Mouse (Mus musculus): ENCODE measurements around the gene Cebpe. TPM values are rescaled to one million over a fixed set of nuclear protein-coding genes. Genes with fewer than 3 reads are reported as not detected.

Cebpe gene
- polyA plus RNA-seq, 1 experiment from 2014 or later, result not detected

DNA sequence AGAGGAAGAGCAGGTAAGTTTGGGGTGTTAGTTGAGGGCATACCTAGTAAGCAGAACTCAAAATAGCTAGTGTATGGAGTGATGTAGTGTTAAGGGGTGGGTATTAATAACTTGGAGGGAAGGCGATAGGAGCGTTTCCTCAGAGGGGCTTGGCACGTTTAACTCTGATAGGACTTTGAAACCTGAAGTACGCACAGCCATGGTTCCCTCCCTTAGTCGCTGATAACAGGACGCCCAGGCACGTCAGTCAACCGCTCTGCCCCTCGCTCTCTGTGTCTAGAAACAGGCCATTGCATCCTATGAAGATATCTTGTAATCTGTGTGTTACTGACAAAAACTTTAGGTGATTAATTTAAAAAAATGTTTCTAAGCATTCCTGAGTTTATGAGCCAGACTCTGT, 34.1 kb upstream of the Cebpe start:
- Histone ChIP-seq H3K27ac (ENCODE audit: low read depth, low read length) (no peak overlapping the region), H3K36me3 (ENCODE audit: control insufficient read depth, insufficient read depth, low read length) (no peaks in the 10 kb centered on the region), H3K4me1 (replicated peaks; ENCODE audit: control insufficient read depth, insufficient read depth, low read length) (no peaks in the 10 kb centered on the region), H3K27me3 (ENCODE audit: control insufficient read depth, insufficient read depth, low read length) (no peaks in the 10 kb centered on the region), H3K4me2 (replicated peaks; ENCODE audit: low read depth, low read length) (no peak overlapping the region), H3K9ac (ENCODE audit: low read depth, low read length) (no peak overlapping the region), H3K9me3 (ENCODE audit: control insufficient read depth, low read length) (no peaks in the 10 kb centered on the region), H3K4me3 (ENCODE audit: low read depth, low read length) (no peak overlapping the region)
- ATAC-seq (ENCODE audit: low FRiP score), result no peak
- DNase-seq (ENCODE audit: low spot score), result no peak
- WGBS, result 94% methylated on average over 9 of the region's 9 CpGs

DNA sequence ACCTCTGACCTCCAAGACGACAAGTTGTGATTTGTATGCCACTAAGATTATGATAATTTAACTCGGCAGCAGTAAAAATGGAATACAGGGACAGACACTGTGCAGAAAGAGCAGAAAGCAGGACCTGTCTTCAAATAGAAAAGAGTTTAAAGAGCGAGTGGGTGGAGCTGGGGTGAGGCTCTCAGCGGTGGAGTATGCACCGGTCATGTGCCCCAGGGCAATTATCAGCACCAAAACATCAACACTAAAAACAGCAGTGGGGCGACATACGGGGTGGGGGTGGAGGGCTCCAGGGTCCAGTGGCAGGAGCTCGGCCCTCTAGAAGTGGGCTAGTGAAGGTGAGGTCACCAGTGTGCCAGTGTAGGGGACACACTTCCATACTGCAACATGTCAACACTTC, 32.5 kb upstream of the Cebpe start:
- 65% methylated on average over 8 of the region's 8 CpGs for WGBS
- Histone ChIP-seq H3K4me3 (ENCODE audit: low read depth, low read length) (no peak overlapping the region), H3K36me3 (ENCODE audit: control insufficient read depth, insufficient read depth, low read length) (no peaks in the 10 kb centered on the region), H3K27me3 (ENCODE audit: control insufficient read depth, insufficient read depth, low read length) (no peaks in the 10 kb centered on the region), H3K9me3 (ENCODE audit: control insufficient read depth, low read length) (no peaks in the 10 kb centered on the region), H3K9ac (ENCODE audit: low read depth, low read length) (no peak overlapping the region), H3K4me2 (replicated peaks; ENCODE audit: low read depth, low read length) (no peak overlapping the region), H3K4me1 (replicated peaks; ENCODE audit: control insufficient read depth, insufficient read depth, low read length) (no peaks in the 10 kb centered on the region), H3K27ac (ENCODE audit: low read depth, low read length) (no peak overlapping the region)
- DNase-seq (ENCODE audit: low spot score) (no peak), ATAC-seq (ENCODE audit: low FRiP score) (no peak)

DNA sequence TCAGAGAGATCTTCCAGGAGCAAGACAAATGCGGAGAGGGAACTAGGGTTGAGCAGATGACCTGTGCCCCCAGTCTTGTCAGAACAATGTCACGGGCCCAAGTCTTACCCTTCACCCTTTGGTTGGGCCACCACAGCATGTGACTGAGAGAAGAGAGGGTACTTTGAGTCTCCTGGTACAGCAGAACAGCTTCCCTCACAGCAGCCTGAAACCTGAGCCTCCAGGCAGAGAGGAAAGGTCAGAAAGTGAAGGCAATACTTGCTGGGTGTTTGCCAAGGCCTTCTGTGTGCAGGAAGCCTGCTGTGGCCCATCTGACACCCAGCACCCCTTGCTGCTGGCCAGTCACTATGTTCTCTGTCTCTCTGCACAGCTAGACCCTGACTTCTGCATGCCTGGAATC, 30.4 kb upstream of the Cebpe start:
- no peak for ATAC-seq (ENCODE audit: low FRiP score)
- no peak for DNase-seq (ENCODE audit: low spot score)
- no peak overlapping the region for H3K27ac ChIP-seq (ENCODE audit: low read depth, low read length)
- H3K4me2 ChIP-seq (replicated peaks; ENCODE audit: low read depth, low read length), result no peak overlapping the region
- H3K36me3 ChIP-seq (ENCODE audit: control insufficient read depth, insufficient read depth, low read length), result no peaks in the 10 kb centered on the region
- WGBS, result 67% methylated on average over 2 of the region's 2 CpGs
- H3K4me1 ChIP-seq (replicated peaks; ENCODE audit: control insufficient read depth, insufficient read depth, low read length), result no peaks in the 10 kb centered on the region
- H3K9ac ChIP-seq (ENCODE audit: low read depth, low read length), result no peak overlapping the region
- no peaks in the 10 kb centered on the region for H3K27me3 ChIP-seq (ENCODE audit: control insufficient read depth, insufficient read depth, low read length)
- H3K4me3 ChIP-seq (ENCODE audit: low read depth, low read length), result no peak overlapping the region
- H3K9me3 ChIP-seq (ENCODE audit: control insufficient read depth, low read length), result no peaks in the 10 kb centered on the region

DNA sequence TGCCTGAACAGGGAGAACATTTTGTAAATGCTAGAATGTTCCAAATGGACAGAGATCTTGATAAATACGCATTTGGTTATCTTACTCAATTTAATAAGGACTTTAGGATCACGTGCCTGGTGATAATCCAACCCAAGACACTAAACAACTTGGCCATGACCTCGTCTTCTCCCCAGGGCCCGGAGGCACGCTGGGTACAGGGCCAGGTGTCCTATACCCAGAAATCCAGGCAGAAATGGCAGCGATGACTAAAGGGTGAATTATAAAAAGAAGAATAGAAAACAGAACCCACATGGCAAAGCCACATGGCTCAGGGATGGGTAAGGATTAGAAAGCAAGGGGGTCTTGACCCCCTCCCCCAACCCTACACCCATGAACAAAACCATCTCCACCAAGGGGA, 29.7 kb upstream of the Cebpe start:
- WGBS, result 91% methylated on average over 6 of the region's 6 CpGs
- Histone ChIP-seq H3K27ac (ENCODE audit: low read depth, low read length) (no peak overlapping the region), H3K4me3 (ENCODE audit: low read depth, low read length) (no peak overlapping the region), H3K36me3 (ENCODE audit: control insufficient read depth, insufficient read depth, low read length) (no peaks in the 10 kb centered on the region), H3K27me3 (ENCODE audit: control insufficient read depth, insufficient read depth, low read length) (no peaks in the 10 kb centered on the region), H3K9ac (ENCODE audit: low read depth, low read length) (no peak overlapping the region), H3K4me2 (replicated peaks; ENCODE audit: low read depth, low read length) (no peak overlapping the region), H3K4me1 (replicated peaks; ENCODE audit: control insufficient read depth, insufficient read depth, low read length) (no peaks in the 10 kb centered on the region), H3K9me3 (ENCODE audit: control insufficient read depth, low read length) (no peaks in the 10 kb centered on the region)
- no peak for DNase-seq (ENCODE audit: low spot score)
- no peak for ATAC-seq (ENCODE audit: low FRiP score)

DNA sequence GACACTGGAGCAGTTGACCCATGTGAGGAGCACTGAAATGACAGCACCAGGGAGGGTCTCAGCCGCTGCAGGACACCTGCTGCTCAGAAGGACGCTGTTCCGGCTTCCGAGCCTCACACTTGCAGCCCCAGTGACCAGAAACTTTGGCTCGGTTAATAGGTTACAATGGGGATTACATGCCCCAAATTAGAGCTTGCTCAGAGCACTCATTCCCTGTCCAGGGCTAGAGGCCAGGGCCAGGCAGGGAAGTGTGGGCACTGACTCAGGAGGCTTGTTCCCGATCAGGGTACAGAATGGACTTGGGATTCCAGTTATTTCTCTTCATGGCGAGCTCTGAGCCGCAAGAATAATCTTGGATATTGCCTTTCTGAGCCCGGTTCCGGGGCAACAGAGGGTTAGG, 25.7 kb upstream of the Cebpe start:
- no peak for DNase-seq (ENCODE audit: low spot score)
- WGBS, result 71% methylated on average over 10 of the region's 10 CpGs

DNA sequence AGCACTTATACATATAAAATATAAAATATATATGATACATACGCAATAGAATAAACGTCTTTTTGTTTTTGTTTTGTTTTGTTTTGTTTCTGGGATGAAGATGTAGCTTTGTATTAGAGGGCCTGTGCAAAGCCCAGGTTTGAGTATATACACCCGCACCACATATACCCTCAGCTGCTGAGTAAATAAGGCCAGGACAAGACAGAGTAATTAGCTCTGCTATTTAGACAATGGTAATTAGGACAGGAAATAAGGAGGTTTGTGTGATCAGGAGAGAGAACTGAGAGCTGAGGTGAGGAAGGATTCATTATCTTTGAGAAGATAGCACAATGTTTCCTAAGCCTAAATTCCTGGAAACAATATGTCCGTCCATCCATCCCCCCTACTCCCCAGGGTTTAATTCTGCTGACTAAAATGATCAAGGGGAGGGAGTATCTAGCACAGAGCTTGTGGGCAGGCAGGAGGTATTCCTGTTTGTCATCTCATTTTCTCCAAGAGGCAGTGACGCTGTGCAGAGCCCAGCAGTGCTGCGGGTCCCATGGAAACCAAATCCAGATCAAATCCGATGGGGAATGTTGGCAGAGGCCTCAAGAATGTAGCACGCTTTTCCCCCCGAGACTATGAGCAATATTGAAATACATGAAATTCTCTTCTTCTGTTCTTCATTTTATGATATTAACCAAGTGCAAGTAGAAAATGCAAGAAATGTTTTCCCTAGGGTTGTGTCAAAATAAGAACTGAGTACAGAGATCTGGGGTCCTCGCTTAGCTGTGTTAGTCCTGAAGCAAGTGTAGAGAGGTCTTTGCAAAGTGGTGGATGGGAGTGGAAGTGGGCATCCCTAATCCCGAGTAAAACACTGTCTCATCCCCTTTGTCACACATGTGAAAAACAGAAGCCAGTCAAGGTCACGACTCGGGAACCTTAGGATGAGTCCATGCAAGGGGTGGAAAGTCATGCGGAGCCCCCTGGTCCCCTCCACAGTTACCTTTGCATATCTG, 24.9 kb upstream of the Cebpe start:
- no peak overlapping the region for H3K27ac ChIP-seq (ENCODE audit: low read depth, low read length)
- no peaks in the 10 kb centered on the region for H3K9me3 ChIP-seq (ENCODE audit: control insufficient read depth, low read length)
- DNase-seq (ENCODE audit: low spot score) (no peak), ATAC-seq (ENCODE audit: low FRiP score) (no peak)
- 73% methylated on average over 14 of the region's 14 CpGs for WGBS
- no peak overlapping the region for H3K4me3 ChIP-seq (ENCODE audit: low read depth, low read length)
- H3K27me3 ChIP-seq (ENCODE audit: control insufficient read depth, insufficient read depth, low read length), result no peaks in the 10 kb centered on the region
- H3K4me2 ChIP-seq (replicated peaks; ENCODE audit: low read depth, low read length), result no peak overlapping the region
- no peaks in the 10 kb centered on the region for H3K4me1 ChIP-seq (replicated peaks; ENCODE audit: control insufficient read depth, insufficient read depth, low read length)
- no peaks in the 10 kb centered on the region for H3K36me3 ChIP-seq (ENCODE audit: control insufficient read depth, insufficient read depth, low read length)
- no peak overlapping the region for H3K9ac ChIP-seq (ENCODE audit: low read depth, low read length)

More for the DNA sequence above, 25.7 kb upstream of the Cebpe start:
- Histone ChIP-seq H3K27ac (ENCODE audit: low read depth, low read length) (no peak overlapping the region), H3K4me1 (replicated peaks; ENCODE audit: control insufficient read depth, insufficient read depth, low read length) (no peaks in the 10 kb centered on the region), H3K36me3 (ENCODE audit: control insufficient read depth, insufficient read depth, low read length) (no peaks in the 10 kb centered on the region), H3K4me2 (replicated peaks; ENCODE audit: low read depth, low read length) (no peak overlapping the region), H3K9me3 (ENCODE audit: control insufficient read depth, low read length) (no peaks in the 10 kb centered on the region), H3K4me3 (ENCODE audit: low read depth, low read length) (no peak overlapping the region), H3K9ac (ENCODE audit: low read depth, low read length) (no peak overlapping the region), H3K27me3 (ENCODE audit: control insufficient read depth, insufficient read depth, low read length) (no peaks in the 10 kb centered on the region)
- no peak for ATAC-seq (ENCODE audit: low FRiP score)

DNA sequence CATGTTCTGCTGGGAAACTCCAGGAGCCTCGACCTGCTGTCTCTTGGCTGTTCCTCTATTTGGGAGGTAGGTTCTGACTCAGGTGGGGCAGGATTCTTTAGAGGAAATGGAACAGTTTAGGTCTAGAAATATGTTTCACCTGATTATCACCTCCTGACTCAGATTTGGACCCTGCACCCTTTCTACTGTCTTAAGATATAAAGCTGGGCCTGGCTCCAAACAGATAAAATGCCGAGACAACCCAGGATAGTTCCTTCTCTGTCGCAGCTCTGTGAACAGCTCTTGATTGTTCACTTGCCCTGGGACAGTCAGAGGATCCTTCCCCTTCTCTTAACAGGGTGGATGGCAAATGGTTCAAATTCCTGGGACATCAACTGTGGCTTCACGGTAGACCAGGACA, 23.2 kb upstream of the Cebpe start:
- Histone ChIP-seq H3K9ac (ENCODE audit: low read depth, low read length) (no peak overlapping the region), H3K27me3 (ENCODE audit: control insufficient read depth, insufficient read depth, low read length) (no peaks in the 10 kb centered on the region), H3K4me1 (replicated peaks; ENCODE audit: control insufficient read depth, insufficient read depth, low read length) (no peaks in the 10 kb centered on the region), H3K9me3 (ENCODE audit: control insufficient read depth, low read length) (no peaks in the 10 kb centered on the region), H3K27ac (ENCODE audit: low read depth, low read length) (no peak overlapping the region), H3K4me3 (ENCODE audit: low read depth, low read length) (no peak overlapping the region), H3K4me2 (replicated peaks; ENCODE audit: low read depth, low read length) (no peak overlapping the region), H3K36me3 (ENCODE audit: control insufficient read depth, insufficient read depth, low read length) (no peaks in the 10 kb centered on the region)
- 72% methylated on average over 4 of the region's 4 CpGs for WGBS
- ATAC-seq (ENCODE audit: low FRiP score) (no peak), DNase-seq (ENCODE audit: low spot score) (no peak)

DNA sequence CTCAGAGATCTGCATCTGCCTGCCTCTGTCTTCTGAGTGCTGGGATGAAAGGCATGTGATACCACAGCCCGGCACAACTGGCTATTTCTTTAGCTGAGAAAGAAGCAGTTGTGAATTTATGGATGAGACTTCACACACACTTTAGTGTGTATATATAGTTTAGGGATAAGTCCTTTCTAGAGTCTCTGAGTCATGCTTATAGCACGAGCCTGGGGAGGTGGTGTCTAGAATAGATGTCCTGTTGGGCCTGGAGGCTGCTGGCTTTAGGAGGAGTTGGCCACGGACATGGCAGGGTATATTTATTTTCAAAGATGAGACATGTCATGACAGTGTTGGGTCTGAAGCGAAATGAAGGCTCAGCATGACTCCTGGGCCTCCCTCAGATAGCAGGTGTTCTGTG, 22.0 kb upstream of the Cebpe start:
- no peak overlapping the region for H3K4me3 ChIP-seq (ENCODE audit: low read depth, low read length)

DNA sequence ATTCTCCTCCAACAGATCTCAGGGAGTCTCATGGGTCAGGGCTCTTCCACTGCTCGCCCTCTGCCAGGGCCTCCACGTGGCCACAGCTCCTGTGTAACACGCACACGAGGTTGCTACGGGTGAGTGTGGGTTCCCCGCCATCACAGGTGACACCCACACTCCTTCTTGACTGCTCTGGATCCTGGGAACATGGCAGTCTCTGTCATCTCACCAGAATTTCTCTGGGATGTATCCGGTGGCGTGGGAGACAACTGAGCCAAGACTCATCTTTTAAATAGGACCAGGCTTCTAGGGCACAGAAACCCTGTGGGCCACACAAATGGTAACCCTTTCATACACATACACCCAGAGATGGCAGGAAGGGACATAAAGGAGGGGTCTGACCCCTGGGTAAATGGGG, 20.2 kb upstream of the Cebpe start:
- H3K4me3 ChIP-seq (ENCODE audit: low read depth, low read length), result no peak overlapping the region
- no peaks in the 10 kb centered on the region for H3K9me3 ChIP-seq (ENCODE audit: control insufficient read depth, low read length)
- H3K4me1 ChIP-seq (replicated peaks; ENCODE audit: control insufficient read depth, insufficient read depth, low read length), result no peaks in the 10 kb centered on the region
- H3K27me3 ChIP-seq (ENCODE audit: control insufficient read depth, insufficient read depth, low read length), result no peaks in the 10 kb centered on the region
- H3K9ac ChIP-seq (ENCODE audit: low read depth, low read length), result no peak overlapping the region
- no peaks in the 10 kb centered on the region for H3K36me3 ChIP-seq (ENCODE audit: control insufficient read depth, insufficient read depth, low read length)
- 91% methylated on average over 8 of the region's 8 CpGs for WGBS
- DNase-seq (ENCODE audit: low spot score), result no peak
- ATAC-seq (ENCODE audit: low FRiP score), result no peak
- H3K4me2 ChIP-seq (replicated peaks; ENCODE audit: low read depth, low read length), result no peak overlapping the region
- no peak overlapping the region for H3K27ac ChIP-seq (ENCODE audit: low read depth, low read length)

More for the DNA sequence above, 22.0 kb upstream of the Cebpe start:
- Histone ChIP-seq H3K9me3 (ENCODE audit: control insufficient read depth, low read length) (no peaks in the 10 kb centered on the region), H3K9ac (ENCODE audit: low read depth, low read length) (no peak overlapping the region), H3K27ac (ENCODE audit: low read depth, low read length) (no peak overlapping the region), H3K27me3 (ENCODE audit: control insufficient read depth, insufficient read depth, low read length) (no peaks in the 10 kb centered on the region), H3K4me1 (replicated peaks; ENCODE audit: control insufficient read depth, insufficient read depth, low read length) (no peaks in the 10 kb centered on the region), H3K36me3 (ENCODE audit: control insufficient read depth, insufficient read depth, low read length) (no peaks in the 10 kb centered on the region), H3K4me2 (replicated peaks; ENCODE audit: low read depth, low read length) (no peak overlapping the region)
- DNase-seq (ENCODE audit: low spot score) (no peak), ATAC-seq (ENCODE audit: low FRiP score) (no peak)
- WGBS, result 82% methylated on average over 4 of the region's 4 CpGs
